Mouse (Mus musculus): ENCODE results near the gene Rgs6.

DNA sequence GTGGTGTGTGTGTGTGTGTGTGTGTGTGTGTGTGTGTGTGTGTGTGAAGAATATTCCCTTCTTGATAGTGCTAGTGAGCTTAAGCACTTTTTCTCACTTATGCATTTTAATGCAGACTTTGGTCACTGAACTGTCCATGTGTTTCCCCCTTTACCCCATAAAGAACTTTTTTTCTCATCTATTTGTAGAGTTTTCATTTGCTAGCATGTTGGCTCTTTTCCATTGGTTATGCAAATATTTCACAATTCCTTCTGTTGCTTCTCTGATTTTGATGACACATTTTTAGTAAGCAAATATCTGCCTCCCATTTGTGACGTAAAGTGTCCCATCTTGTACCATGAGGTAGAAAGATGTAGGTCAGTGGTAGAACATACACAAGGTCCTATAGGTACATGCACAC, 295.0 kb downstream of the Rgs6 start:
- TF ChIP-seq CTCF (IDR thresholded peaks at IDR 0.05; ENCODE audit: borderline replicate concordance, insufficient read depth, low read depth, low read length) (no peak), POLR2A (IDR thresholded peaks at IDR 0.05; ENCODE audit: borderline replicate concordance, insufficient read depth, low read length) (no peak)

All from cerebellum, adult 2 months (tissue).